In genomic region chr13:80885103-80885833, GRCm38 (mm10) we compare ENCODE assay signal across 8 mouse cellular contexts. TPM values are rescaled to one million over a fixed set of nuclear protein-coding genes. Genes with fewer than 3 reads are reported as not detected.
DNase-seq lines count a peak whose midpoint lies in the region; ATAC-seq lines count a peak whose summit lies in the region.

No protein-coding gene starts in this region.

- H3K4me2 ChIP-seq in heart, embryonic 14.5 days (ENCODE audit: low read length): peak overlapping the region; percentile 78
- peak overlapping the region; percentile 70 for H3K4me2 ChIP-seq in liver, embryonic 12.5 days

- peak overlapping the region; percentile 99 to 100 for H3K27ac ChIP-seq in heart, embryonic 14.5 days (replicated peaks in 1 of 2; ENCODE audit: control insufficient read depth in 1 of 2, insufficient read depth in 1 of 2, low read depth in 2 of 2, low read length in 2 of 2)
- H3K27ac ChIP-seq in liver, embryonic 12.5 days: peak overlapping the region; percentile 100

- peaks cover 3 to 12% of the 10 kb centered on the region in 2 experiments; a peak in 1 of 4 replicates for H3K4me1 ChIP-seq in heart, embryonic 14.5 days (ENCODE audit: control insufficient read depth in 2 of 2, insufficient read depth in 2 of 2, low read length in 2 of 2)
- peaks cover 5% of the 10 kb centered on the region; the same call in 1 of the 2 replicates for H3K4me1 ChIP-seq in liver, embryonic 12.5 days

- peak; percentile 93 for DNase-seq in c-Kit-negative CD71-positive TER-119-positive erythroid progenitor cells, embryonic 14.5 days (ENCODE audit: low read depth, low spot score)
- DNase-seq in fibroblast of lung, adult 2 months (ENCODE audit: low read depth): peak; percentile 89
- DNase-seq in kidney, postnatal 10 days: peak; percentile 96
- peak; percentile 97 for DNase-seq in naive thymus-derived CD4-positive, alpha-beta T cell, adult 2 months (ENCODE audit: low read depth)
- DNase-seq in splenic B cell, adult 2 months (ENCODE audit: low read depth, low spot score): peak; percentile 97

- H3K4me3 ChIP-seq in heart, embryonic 14.5 days (ENCODE audit: control insufficient read depth in 1 of 2, insufficient read depth in 1 of 2, low read depth in 1 of 2, low read length in 2 of 2): peak overlapping the region; percentile 67 to 75
- H3K4me3 ChIP-seq in liver, embryonic 12.5 days: peak overlapping the region; percentile 77

- peak overlapping the region; percentile 97 for H3K9ac ChIP-seq in heart, embryonic 14.5 days (ENCODE audit: low read length)
- peak overlapping the region; percentile 97 for H3K9ac ChIP-seq in liver, embryonic 12.5 days

- peak; percentile 64 for ATAC-seq in CD4-positive, CD25-positive, alpha-beta regulatory T cell, adult 4 months
- ATAC-seq in heart, embryonic 14.5 days (ENCODE audit: insufficient number of reproducible peaks, insufficient read depth, low FRiP score, low read depth): peak; percentile 85
- peak; percentile 85 for ATAC-seq in liver, embryonic 12.5 days

- under 1% methylated on average over 47 of the region's 47 CpGs for WGBS in heart, embryonic 14.5 days
- under 1% methylated on average over 42 of the region's 47 CpGs for WGBS in liver, embryonic 12.5 days (ENCODE audit: insufficient replicate concordance)

- no peaks in the 10 kb centered on the region for H3K27me3 ChIP-seq in heart, embryonic 14.5 days (ENCODE audit: control insufficient read depth, insufficient read depth, low read length)
- H3K27me3 ChIP-seq in liver, embryonic 12.5 days (replicated peaks): no peaks in the 10 kb centered on the region
- no peaks in the 10 kb centered on the region for H3K27me3 ChIP-seq in splenic B cell, adult 2 months (ENCODE audit: control insufficient read depth, insufficient read depth, low read length, poor library complexity, severe bottlenecking)

- H3K9me3 ChIP-seq in heart, embryonic 14.5 days (ENCODE audit: control insufficient read depth, low read length): no peaks in the 10 kb centered on the region
- no peaks in the 10 kb centered on the region for H3K9me3 ChIP-seq in liver, embryonic 12.5 days (replicated peaks)

- peaks cover 26% of the 10 kb centered on the region for H3K36me3 ChIP-seq in heart, embryonic 14.5 days (ENCODE audit: control insufficient read depth, insufficient read depth, low read length)
- peaks cover 18% of the 10 kb centered on the region for H3K36me3 ChIP-seq in liver, embryonic 12.5 days
- H3K36me3 ChIP-seq in splenic B cell, adult 2 months (ENCODE audit: control insufficient read depth, insufficient read depth, low read length, poor library complexity, severe bottlenecking): no peaks in the 10 kb centered on the region

RNA-seq across cellular contexts. Expression of gene Arrdc3, which starts 2.1 kb away (rescaled TPM):
- polyA plus RNA-seq in CD4-positive, CD25-positive, alpha-beta regulatory T cell, adult 4 months (2017; shearing (Covaris generic)): 10 to 100 TPM in 1 of 2 experiments, 1 to 10 TPM in 1; 6.8 to 14.6 TPM
- polyA plus RNA-seq in heart, embryonic 14.5 days (2014; fragmentation: Nextera tagmentation; extraction: Ambion mirVana): 56.2 and 58.1 TPM in 2 replicates
- 18.8 and 21.5 TPM in 2 replicates for polyA plus RNA-seq in liver, embryonic 12.5 days (2016; fragmentation: Nextera tagmentation; extraction: Ambion mirVana)

Comparison
In these comparisons a context has a peak if more than half of its experiments do, and no peak if none do; other contexts are left out.
1. Peak in every context shown above with its lines: DNase-seq, ATAC-seq, H3K4me3 ChIP-seq and H3K27ac ChIP-seq.